Mouse (Mus musculus): ENCODE data around the gene Plin4.

GRCm38 (mm10) chr17:56092312-56092711, 17.3 kb downstream of the Plin4 start:
- no peak for TF ChIP-seq POLR2A (IDR thresholded peaks at IDR 0.05; ENCODE audit: insufficient read length, low read depth)
- no peak for TF ChIP-seq MAX (IDR thresholded peaks at IDR 0.05; ENCODE audit: low read depth)
- TF ChIP-seq SRF (IDR thresholded peaks at IDR 0.05; ENCODE audit: control insufficient read depth, insufficient read length, low read depth): no peak
- no peak for TF ChIP-seq MYOD1 (IDR thresholded peaks at IDR 0.05; ENCODE audit: control insufficient read depth in 1 of 3, insufficient read length in 2 of 3, low read depth in 2 of 3)
- TF ChIP-seq POLR2AphosphoS2 (IDR thresholded peaks at IDR 0.05; ENCODE audit: insufficient read length, low read depth): no peak
- no peak for TF ChIP-seq E2F4 (IDR thresholded peaks at IDR 0.05; ENCODE audit: insufficient read depth)
- no peak for TF ChIP-seq TCF12 (IDR thresholded peaks at IDR 0.05; ENCODE audit: insufficient read depth, poor library complexity, severe bottlenecking)
- no peak for TF ChIP-seq USF1 (IDR thresholded peaks at IDR 0.05; ENCODE audit: low read depth)
- TF ChIP-seq CEBPB (IDR thresholded peaks at IDR 0.05; ENCODE audit: insufficient read depth, poor library complexity, severe bottlenecking): no peak
- TF ChIP-seq REST (IDR thresholded peaks at IDR 0.05; ENCODE audit: insufficient read depth, insufficient read length): no peak

Measured in myocyte (in vitro differentiated cells).